Mouse (Mus musculus): Measurements from ENCODE around the gene Fgf11. TPM values are rescaled to one million over a fixed set of nuclear protein-coding genes. Genes with fewer than 3 reads are reported as not detected.

The Fgf11 gene
- polyA plus RNA-seq, 1 experiment from 2014 or later, result 6.7 TPM

DNA sequence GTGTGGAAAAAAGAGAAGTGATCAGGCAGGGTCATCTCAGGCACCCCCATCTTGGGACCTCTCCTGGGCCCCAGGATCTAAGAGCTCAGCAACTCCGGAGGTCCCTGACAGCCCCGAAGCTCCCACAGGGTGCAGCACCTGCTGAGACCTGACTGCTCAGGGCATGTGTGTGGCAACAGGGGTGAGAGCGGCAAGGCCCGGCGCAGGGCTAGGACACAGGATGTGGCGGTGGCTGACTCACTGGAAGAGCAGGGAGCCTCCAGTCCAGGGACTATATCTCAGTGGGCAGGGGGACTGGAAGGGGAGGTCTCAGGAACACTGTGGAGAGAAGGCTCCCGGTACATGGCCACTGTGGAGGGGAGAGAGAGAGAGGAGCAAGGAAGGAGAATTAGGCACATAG lies 3.7 kb downstream of the Fgf11 start:
- Histone ChIP-seq H3K27me3 (replicated peaks; ENCODE audit: control insufficient read depth, insufficient read depth, low read length) (peaks cover 4% of the 10 kb centered on the region), H3K4me2 (ENCODE audit: low read length) (no peak overlapping the region), H3K4me1 (ENCODE audit: control insufficient read depth, insufficient read depth, low read depth, low read length) (peaks cover 35% of the 10 kb centered on the region), H3K4me3 (ENCODE audit: low read length) (no peak overlapping the region), H3K9ac (ENCODE audit: low read depth, low read length) (no peak overlapping the region), H3K9me3 (ENCODE audit: control insufficient read depth, low read length) (no peaks in the 10 kb centered on the region), H3K27ac (ENCODE audit: low read depth, low read length) (no peak overlapping the region), H3K36me3 (ENCODE audit: control insufficient read depth, insufficient read depth, low read length) (no peaks in the 10 kb centered on the region)
- ATAC-seq, result no peak
- 88% methylated on average over 7 of the region's 7 CpGs for WGBS

DNA sequence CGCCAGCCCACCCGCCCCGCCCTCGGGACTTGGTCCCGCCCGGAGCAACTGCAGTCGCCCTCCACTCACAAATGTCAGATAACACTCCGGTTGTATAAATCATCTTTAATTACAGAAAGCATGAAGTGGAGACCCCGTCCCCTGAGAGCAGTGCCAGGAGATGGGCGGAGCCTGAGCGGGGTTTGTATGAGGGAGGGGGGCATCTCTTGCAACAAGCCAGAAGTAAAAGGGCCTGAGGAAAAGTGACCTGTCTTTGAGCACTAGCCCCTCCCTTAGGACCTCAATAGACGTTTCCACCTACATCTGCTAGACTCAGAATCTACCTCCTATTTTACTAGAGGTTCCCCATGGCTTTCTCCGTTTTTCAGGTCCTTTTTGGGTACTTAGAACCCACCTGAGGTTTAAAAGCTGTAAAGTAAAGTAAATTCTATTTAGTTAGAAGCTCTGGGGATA lies 5.6 kb downstream of the Fgf11 start:
- H3K9ac ChIP-seq (ENCODE audit: low read depth, low read length), result peak overlapping the region; percentile 60
- ATAC-seq, result no peak
- H3K27ac ChIP-seq (ENCODE audit: low read depth, low read length), result no peak overlapping the region
- H3K27me3 ChIP-seq (replicated peaks; ENCODE audit: control insufficient read depth, insufficient read depth, low read length), result peaks cover 4% of the 10 kb centered on the region
- WGBS, result 3% methylated on average over 13 of the region's 13 CpGs
- peak overlapping the region; percentile 51 for H3K4me3 ChIP-seq (ENCODE audit: low read length)
- peaks cover 19% of the 10 kb centered on the region for H3K4me1 ChIP-seq (ENCODE audit: control insufficient read depth, insufficient read depth, low read depth, low read length)
- no peaks in the 10 kb centered on the region for H3K9me3 ChIP-seq (ENCODE audit: control insufficient read depth, low read length)
- no peaks in the 10 kb centered on the region for H3K36me3 ChIP-seq (ENCODE audit: control insufficient read depth, insufficient read depth, low read length)
- peak overlapping the region; percentile 90 for H3K4me2 ChIP-seq (ENCODE audit: low read length)

DNA sequence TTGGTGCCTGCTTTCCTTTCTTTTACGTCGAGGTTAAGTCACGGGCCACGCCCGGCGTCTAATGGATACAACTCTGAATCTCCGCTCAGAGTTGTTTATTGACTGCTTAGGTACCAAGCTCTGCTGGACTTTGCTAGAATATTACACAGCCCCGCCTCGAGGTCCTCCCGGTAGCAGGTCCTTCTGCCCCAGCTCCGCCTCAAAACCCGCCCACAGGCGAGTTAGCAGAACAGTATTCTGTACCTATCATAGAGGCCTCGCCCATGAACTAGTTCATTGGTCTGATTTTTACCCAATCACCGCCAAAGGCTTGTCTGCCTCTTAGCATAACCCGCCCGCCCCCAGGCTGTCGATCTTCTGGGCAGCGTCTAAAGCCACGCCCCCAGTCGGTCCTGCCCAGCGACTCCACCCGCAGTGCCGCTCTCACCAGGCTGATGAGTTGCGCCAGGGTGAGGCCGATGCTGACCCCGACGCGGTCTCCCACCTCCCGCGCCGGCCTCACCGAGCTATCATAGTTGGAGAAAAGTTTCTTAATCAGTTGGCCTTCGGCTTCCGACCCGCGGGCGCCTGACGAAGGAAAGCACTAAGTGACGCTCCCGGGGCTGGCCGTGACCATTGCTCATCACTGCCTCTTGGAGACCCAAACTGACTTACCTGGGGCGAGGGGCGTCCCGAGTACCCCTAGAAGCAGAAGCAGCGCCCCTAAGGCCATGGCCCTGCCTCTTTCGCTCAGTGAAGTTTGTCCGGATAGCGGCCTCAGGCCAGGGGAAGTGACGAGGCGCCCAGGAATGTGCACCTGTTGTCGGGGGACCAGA lies 6.3 kb downstream of the Fgf11 start, which contains the start of gene Chrnb1:
Gene Chrnb1 (minus strand): TSS at position 776 of the 815 bp plus-strand sequence.
- peaks cover 18% of the 10 kb centered on the region for H3K4me1 ChIP-seq (ENCODE audit: control insufficient read depth, insufficient read depth, low read depth, low read length)
- H3K4me2 ChIP-seq (ENCODE audit: low read length), result peak within 1 kb of the TSS; percentile 90
- peaks cover 4% of the 10 kb centered on the region for H3K27me3 ChIP-seq (replicated peaks; ENCODE audit: control insufficient read depth, insufficient read depth, low read length)
- peak within 1 kb of the TSS; percentile 60 for H3K9ac ChIP-seq (ENCODE audit: low read depth, low read length)
- no peak within 1 kb of the TSS for H3K27ac ChIP-seq (ENCODE audit: low read depth, low read length)
- H3K4me3 ChIP-seq (ENCODE audit: low read length), result peak within 1 kb of the TSS; percentile 51
- WGBS, result 2% methylated on average over 52 of the region's 52 CpGs
- H3K9me3 ChIP-seq (ENCODE audit: control insufficient read depth, low read length), result no peaks in the 10 kb centered on the region
- no peaks in the 10 kb centered on the region for H3K36me3 ChIP-seq (ENCODE audit: control insufficient read depth, insufficient read depth, low read length)
- ATAC-seq, result peak; percentile 95

- 66% methylated on average over 5 of the region's 5 CpGs for WGBS
Measured at GRCm38 (mm10) chr11:69793429-69793828, 8.2 kb downstream of the Fgf11 start.

GRCm38 (mm10) chr11:69791420-69791819 lies 10.2 kb downstream of the Fgf11 start:
- Histone ChIP-seq H3K4me1 (ENCODE audit: control insufficient read depth, insufficient read depth, low read depth, low read length) (peaks cover 5% of the 10 kb centered on the region; the same call in 1 of the 2 replicates), H3K9ac (ENCODE audit: low read depth, low read length) (no peak overlapping the region), H3K27ac (ENCODE audit: low read depth, low read length) (no peak overlapping the region), H3K4me3 (ENCODE audit: low read length) (no peak overlapping the region), H3K27me3 (replicated peaks; ENCODE audit: control insufficient read depth, insufficient read depth, low read length) (peaks cover 4% of the 10 kb centered on the region; the same call in 1 of the 2 replicates), H3K4me2 (ENCODE audit: low read length) (no peak overlapping the region), H3K9me3 (ENCODE audit: control insufficient read depth, low read length) (no peaks in the 10 kb centered on the region), H3K36me3 (ENCODE audit: control insufficient read depth, insufficient read depth, low read length) (no peaks in the 10 kb centered on the region)
- ATAC-seq, result no peak
- 72% methylated on average over 5 of the region's 5 CpGs for WGBS

More at GRCm38 (mm10) chr11:69793429-69793828, 8.2 kb downstream of the Fgf11 start:
- peaks cover 4% of the 10 kb centered on the region for H3K27me3 ChIP-seq (replicated peaks; ENCODE audit: control insufficient read depth, insufficient read depth, low read length)
- no peak overlapping the region for H3K27ac ChIP-seq (ENCODE audit: low read depth, low read length)
- no peak overlapping the region for H3K4me2 ChIP-seq (ENCODE audit: low read length)
- no peaks in the 10 kb centered on the region for H3K9me3 ChIP-seq (ENCODE audit: control insufficient read depth, low read length)
- no peak overlapping the region for H3K9ac ChIP-seq (ENCODE audit: low read depth, low read length)
- ATAC-seq, result no peak
- H3K4me1 ChIP-seq (ENCODE audit: control insufficient read depth, insufficient read depth, low read depth, low read length), result peaks cover 5% of the 10 kb centered on the region; the same call in 1 of the 2 replicates
- H3K36me3 ChIP-seq (ENCODE audit: control insufficient read depth, insufficient read depth, low read length), result no peaks in the 10 kb centered on the region
- H3K4me3 ChIP-seq (ENCODE audit: low read length), result no peak overlapping the region

DNA sequence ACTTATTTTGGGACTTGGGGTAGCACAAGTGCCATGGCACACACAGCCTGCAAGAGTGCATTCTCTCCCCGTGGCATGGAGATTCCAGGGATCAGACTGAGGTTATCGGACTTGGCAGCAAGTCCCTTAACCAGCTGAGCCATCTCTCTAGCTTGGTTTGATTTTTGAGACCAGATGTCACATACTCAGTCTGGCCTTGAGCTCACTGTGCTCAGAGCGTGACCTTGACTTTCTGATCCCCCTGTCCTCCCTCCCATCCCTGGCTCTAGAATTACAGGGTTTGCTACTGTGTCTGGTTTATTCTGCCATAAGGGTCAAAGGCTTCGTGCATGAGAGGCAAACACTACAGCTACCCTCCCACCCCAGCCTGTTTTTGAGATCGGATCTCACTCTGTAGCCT lies 12.2 kb downstream of the Fgf11 start:
- H3K9ac ChIP-seq (ENCODE audit: low read depth, low read length), result no peak overlapping the region
- no peaks in the 10 kb centered on the region for H3K36me3 ChIP-seq (ENCODE audit: control insufficient read depth, insufficient read depth, low read length)
- WGBS, result 65% methylated on average over 5 of the region's 5 CpGs
- no peaks in the 10 kb centered on the region for H3K4me1 ChIP-seq (ENCODE audit: control insufficient read depth, insufficient read depth, low read depth, low read length)
- no peak overlapping the region for H3K27ac ChIP-seq (ENCODE audit: low read depth, low read length)
- ATAC-seq, result no peak
- no peak overlapping the region for H3K4me3 ChIP-seq (ENCODE audit: low read length)
- H3K27me3 ChIP-seq (replicated peaks; ENCODE audit: control insufficient read depth, insufficient read depth, low read length), result 0 out of 2 replicates have a peak, but pooled peaks cover 4% of the 10 kb centered on the region
- no peak overlapping the region for H3K4me2 ChIP-seq (ENCODE audit: low read length)
- H3K9me3 ChIP-seq (ENCODE audit: control insufficient read depth, low read length), result no peaks in the 10 kb centered on the region

- Histone ChIP-seq H3K27me3 (replicated peaks; ENCODE audit: control insufficient read depth, insufficient read depth, low read length) (no peaks in the 10 kb centered on the region), H3K9ac (ENCODE audit: low read depth, low read length) (no peak overlapping the region), H3K9me3 (ENCODE audit: control insufficient read depth, low read length) (no peaks in the 10 kb centered on the region), H3K27ac (ENCODE audit: low read depth, low read length) (no peak overlapping the region), H3K4me1 (ENCODE audit: control insufficient read depth, insufficient read depth, low read depth, low read length) (no peaks in the 10 kb centered on the region), H3K4me3 (ENCODE audit: low read length) (no peak overlapping the region), H3K36me3 (ENCODE audit: control insufficient read depth, insufficient read depth, low read length) (no peaks in the 10 kb centered on the region), H3K4me2 (ENCODE audit: low read length) (no peak overlapping the region)
- no peak for ATAC-seq
- WGBS, result 85% methylated on average over 5 of the region's 5 CpGs
Measured at GRCm38 (mm10) chr11:69787306-69787705, 14.4 kb downstream of the Fgf11 start.

- Histone ChIP-seq H3K4me3 (ENCODE audit: low read length) (no peak overlapping the region), H3K4me2 (ENCODE audit: low read length) (no peak overlapping the region), H3K36me3 (ENCODE audit: control insufficient read depth, insufficient read depth, low read length) (no peaks in the 10 kb centered on the region), H3K4me1 (ENCODE audit: control insufficient read depth, insufficient read depth, low read depth, low read length) (no peaks in the 10 kb centered on the region), H3K9me3 (ENCODE audit: control insufficient read depth, low read length) (no peaks in the 10 kb centered on the region), H3K9ac (ENCODE audit: low read depth, low read length) (no peak overlapping the region), H3K27me3 (replicated peaks; ENCODE audit: control insufficient read depth, insufficient read depth, low read length) (no peaks in the 10 kb centered on the region), H3K27ac (ENCODE audit: low read depth, low read length) (no peak overlapping the region)
- ATAC-seq, result no peak
- 48% methylated on average over 15 of the region's 15 CpGs for WGBS
Measured at GRCm38 (mm10) chr11:69784793-69785272, 16.8 kb downstream of the Fgf11 start.

- no peaks in the 10 kb centered on the region for H3K27me3 ChIP-seq (replicated peaks; ENCODE audit: control insufficient read depth, insufficient read depth, low read length)
- no peak overlapping the region for H3K9ac ChIP-seq (ENCODE audit: low read depth, low read length)
- H3K4me1 ChIP-seq (ENCODE audit: control insufficient read depth, insufficient read depth, low read depth, low read length), result no peaks in the 10 kb centered on the region
- H3K4me3 ChIP-seq (ENCODE audit: low read length), result no peak overlapping the region
- H3K9me3 ChIP-seq (ENCODE audit: control insufficient read depth, low read length), result no peaks in the 10 kb centered on the region
- H3K4me2 ChIP-seq (ENCODE audit: low read length), result no peak overlapping the region
- peaks cover 5% of the 10 kb centered on the region for H3K36me3 ChIP-seq (ENCODE audit: control insufficient read depth, insufficient read depth, low read length)
- WGBS, result 29% methylated on average over 4 of the region's 4 CpGs
- no peak overlapping the region for H3K27ac ChIP-seq (ENCODE audit: low read depth, low read length)
- no peak for ATAC-seq
Measured at GRCm38 (mm10) chr11:69781828-69782227, 19.8 kb downstream of the Fgf11 start.
